Mouse (Mus musculus): ENCODE measurements around the gene Orc2.

Orc2 gene

DNA sequence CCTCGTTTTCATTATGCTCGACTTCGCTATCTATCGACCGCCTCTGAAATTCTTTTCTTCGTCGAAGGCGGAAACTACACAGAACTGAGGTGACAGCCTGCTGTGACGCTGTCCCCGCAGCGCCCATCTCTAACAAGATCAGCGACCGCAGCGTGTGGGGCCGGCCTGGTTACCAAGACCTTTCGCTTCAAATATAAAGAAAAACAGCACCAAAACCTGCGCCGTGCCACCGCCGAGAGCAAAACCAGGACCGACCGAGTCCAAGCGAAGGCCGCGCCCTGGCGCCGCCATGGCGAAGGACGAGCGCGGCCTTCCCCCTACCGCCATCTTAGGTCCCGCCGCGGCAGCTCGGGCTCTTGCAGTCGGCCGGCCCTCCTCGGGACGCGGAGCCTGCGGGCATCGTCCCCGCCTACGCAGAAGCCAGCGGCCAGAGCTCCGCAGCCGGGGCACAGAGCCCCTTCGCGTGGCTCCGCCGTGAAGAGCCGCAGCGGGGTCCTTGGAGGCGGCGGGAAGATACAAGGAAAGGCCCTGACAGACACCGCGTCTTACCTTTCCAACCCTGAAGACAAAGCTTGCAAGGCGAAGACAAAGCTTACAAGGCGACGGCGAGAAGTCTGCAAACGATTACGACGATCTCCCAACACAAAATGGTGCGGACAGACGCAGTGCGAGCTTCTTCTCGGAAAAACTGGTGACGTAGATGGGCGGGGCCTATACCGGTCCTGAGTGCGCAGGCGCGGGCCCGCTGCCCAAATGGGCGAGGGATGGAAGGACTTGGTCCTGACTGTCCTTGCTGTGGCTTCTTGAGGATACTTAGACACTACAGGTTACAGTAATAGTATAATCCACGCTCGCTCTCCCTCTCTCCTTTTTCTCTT lies 81.3 kb downstream of the Orc2 start, which contains the start of gene Clk1:
Clk1 (minus strand) TSS at position 696 of the 878 bp plus-strand sequence.
- peak; percentile 83 for DNase-seq (ENCODE audit: low read depth)

DNA sequence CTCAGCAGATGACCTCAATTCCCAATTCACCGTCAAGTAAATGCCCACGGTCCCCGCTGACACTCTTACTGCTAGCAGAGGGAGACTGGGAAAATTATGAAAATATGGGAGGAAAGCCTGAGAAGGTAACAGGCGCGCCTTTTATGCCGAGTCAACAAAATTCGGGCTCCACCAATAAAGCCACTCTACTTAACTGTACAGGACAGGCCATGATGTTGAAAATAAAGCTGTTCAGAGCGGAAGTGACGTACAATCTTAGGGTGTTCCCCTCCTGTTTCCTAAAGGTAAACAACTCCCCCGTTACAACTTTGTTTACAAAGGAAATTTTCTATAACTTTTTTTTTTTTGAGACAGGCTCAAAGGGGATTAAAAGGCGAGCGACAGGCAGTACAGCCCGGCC lies 82.0 kb downstream of the Orc2 start:
- peak; percentile 65 for DNase-seq (ENCODE audit: low read depth)

DNA sequence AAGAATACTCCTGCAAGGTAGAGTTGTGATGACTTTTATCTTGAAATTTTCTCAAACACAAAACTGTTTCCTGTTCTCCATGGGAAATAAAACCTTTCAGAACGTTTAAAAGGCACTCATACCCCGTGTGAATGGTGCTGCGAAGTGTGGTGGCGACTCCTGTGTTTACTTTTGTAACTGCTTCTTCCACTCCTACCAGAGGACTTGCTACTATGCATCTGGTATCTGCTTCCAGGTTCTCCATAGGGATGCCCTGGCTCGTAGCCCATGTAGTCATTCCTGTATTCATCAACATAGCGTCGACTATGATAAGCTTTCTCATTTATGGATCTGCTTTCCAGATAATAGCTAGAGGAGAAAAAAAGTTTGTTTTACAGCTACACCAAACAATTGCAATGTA lies 83.9 kb downstream of the Orc2 start:
- DNase-seq (ENCODE audit: low read depth), result no peak

DNA sequence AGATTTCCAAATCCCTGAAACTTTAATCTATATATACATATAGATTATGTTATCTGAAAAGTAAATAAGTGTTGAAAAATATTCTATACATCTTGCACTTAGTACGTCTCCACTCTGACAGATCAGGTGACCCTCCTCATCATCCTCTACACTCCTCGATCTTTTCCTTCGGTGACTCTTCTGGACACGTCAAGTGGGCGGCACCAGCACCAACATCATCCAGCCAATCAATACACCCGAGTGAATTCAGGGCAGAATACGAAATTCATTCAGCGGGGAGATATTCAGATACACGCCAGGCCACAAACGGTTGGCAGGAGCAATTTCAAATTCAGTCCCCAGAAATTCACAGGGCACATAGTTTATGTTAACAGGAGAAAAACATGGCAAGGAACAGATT lies 84.9 kb downstream of the Orc2 start:
- DNase-seq (ENCODE audit: low read depth), result no peak

DNA sequence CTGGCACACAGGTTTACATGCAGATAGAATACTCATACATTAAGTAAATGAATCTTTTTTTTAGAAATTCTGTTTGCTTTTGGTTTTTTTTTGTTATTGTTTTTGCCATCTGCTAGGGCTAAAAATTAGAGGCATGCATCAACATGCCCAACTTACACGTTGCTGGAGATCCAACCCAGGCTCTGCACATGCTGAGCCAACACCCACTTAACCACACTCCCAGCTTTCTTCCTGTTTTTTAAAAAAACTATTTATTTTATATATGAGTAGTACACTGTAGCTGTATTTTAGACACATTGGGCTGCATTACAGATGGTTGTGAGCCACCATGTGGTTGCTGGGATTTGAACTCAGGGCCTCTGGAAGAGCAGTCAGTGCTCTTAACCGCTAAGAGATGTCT lies 88.9 kb downstream of the Orc2 start:
- DNase-seq (ENCODE audit: low read depth), result no peak

DNA sequence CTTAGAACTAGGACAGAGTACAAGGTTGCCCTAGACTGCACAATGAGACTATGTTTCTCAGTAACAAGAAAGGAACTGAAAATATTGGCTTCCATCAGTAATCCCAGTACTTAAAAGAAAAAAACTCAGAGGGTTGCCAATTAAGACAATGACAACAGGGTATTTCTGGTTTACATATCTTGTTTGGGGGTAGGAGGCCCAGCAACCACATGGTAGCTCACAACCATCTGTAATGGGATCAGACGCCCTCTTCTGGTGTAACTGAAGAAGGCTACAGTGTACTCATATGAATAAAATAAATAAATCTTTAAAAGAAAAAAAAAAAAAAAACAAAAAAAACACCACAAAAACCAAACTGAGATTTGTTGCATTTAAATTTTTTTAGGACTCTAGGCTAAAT lies 89.5 kb downstream of the Orc2 start:
- DNase-seq (ENCODE audit: low read depth), result no peak

Data from c-Kit-positive CD71-positive TER-119-negative erythroid progenitor cells, embryonic 14.5 days (primary cell).